Mouse (Mus musculus): ENCODE data around the gene Poln. TPM values are rescaled to one million over a fixed set of nuclear protein-coding genes. Genes with fewer than 3 reads are reported as not detected.

The Poln gene
- polyA plus RNA-seq, 1 experiment from 2014 or later = 1.2 TPM

GRCm38 (mm10) chr5:34197243-34197642 lies 28.0 kb upstream of the Poln start:
- Histone ChIP-seq H3K27ac (no peak overlapping the region), H3K9me3 (no peaks in the 10 kb centered on the region), H3K4me1 (no peaks in the 10 kb centered on the region), H3K4me3 (no peak overlapping the region), H3K9ac (no peak overlapping the region), H3K27me3 (no peaks in the 10 kb centered on the region), H3K4me2 (replicated peaks) (no peak overlapping the region), H3K36me3 (no peaks in the 10 kb centered on the region)
- 86% methylated on average over 4 of the region's 4 CpGs for WGBS
- ATAC-seq (ENCODE audit: insufficient number of reproducible peaks, insufficient read depth, low FRiP score, low TSS enrichment) = no peak

- Histone ChIP-seq H3K9me3 (no peaks in the 10 kb centered on the region), H3K4me2 (replicated peaks) (no peak overlapping the region), H3K4me1 (no peaks in the 10 kb centered on the region), H3K4me3 (no peak overlapping the region), H3K36me3 (no peaks in the 10 kb centered on the region), H3K27ac (no peak overlapping the region), H3K9ac (no peak overlapping the region), H3K27me3 (no peaks in the 10 kb centered on the region)
- ATAC-seq (ENCODE audit: insufficient number of reproducible peaks, insufficient read depth, low FRiP score, low TSS enrichment) = no peak
- 85% methylated on average over 7 of the region's 7 CpGs for WGBS
These were observed 27.2 kb upstream of the Poln start for GRCm38 (mm10) chr5:34196423-34196822.

- Histone ChIP-seq H3K4me2 (replicated peaks) (no peak overlapping the region), H3K4me1 (no peaks in the 10 kb centered on the region), H3K36me3 (no peaks in the 10 kb centered on the region), H3K27me3 (no peaks in the 10 kb centered on the region), H3K9me3 (no peaks in the 10 kb centered on the region), H3K4me3 (no peak overlapping the region), H3K27ac (no peak overlapping the region), H3K9ac (no peak overlapping the region)
- WGBS = 93% methylated on average over 12 of the region's 12 CpGs
- ATAC-seq (ENCODE audit: insufficient number of reproducible peaks, insufficient read depth, low FRiP score, low TSS enrichment) = no peak
These were observed 26.5 kb upstream of the Poln start for GRCm38 (mm10) chr5:34195786-34196185.

GRCm38 (mm10) chr5:34194975-34195662 lies 25.9 kb upstream of the Poln start:
- Histone ChIP-seq H3K36me3 (no peaks in the 10 kb centered on the region), H3K4me1 (no peaks in the 10 kb centered on the region), H3K27me3 (no peaks in the 10 kb centered on the region), H3K27ac (no peak overlapping the region), H3K4me2 (replicated peaks) (no peak overlapping the region), H3K9me3 (no peaks in the 10 kb centered on the region), H3K9ac (no peak overlapping the region), H3K4me3 (no peak overlapping the region)
- no peak for ATAC-seq (ENCODE audit: insufficient number of reproducible peaks, insufficient read depth, low FRiP score, low TSS enrichment)
- 78% methylated on average over 6 of the region's 6 CpGs for WGBS

DNA sequence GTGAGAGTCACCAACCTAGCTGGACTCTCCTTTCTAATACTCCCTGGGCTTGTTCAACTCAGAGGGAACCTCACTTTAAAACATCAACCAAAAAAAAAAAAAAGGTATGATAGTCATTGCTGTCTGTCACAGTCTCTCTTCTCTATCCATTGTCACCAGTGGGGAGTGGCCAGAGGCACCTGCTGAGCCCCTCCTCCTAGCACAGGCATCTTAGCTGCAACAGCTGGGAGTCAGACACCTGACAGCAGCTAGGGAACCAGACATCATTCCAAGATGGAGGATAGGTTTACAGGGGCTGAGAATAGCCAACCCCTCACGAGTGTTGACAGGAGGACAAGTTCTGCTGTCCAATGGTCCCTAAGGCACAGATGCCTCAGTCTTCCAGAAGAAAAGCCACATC lies 25.2 kb upstream of the Poln start:
- Histone ChIP-seq H3K9ac (no peak overlapping the region), H3K4me1 (no peaks in the 10 kb centered on the region), H3K9me3 (no peaks in the 10 kb centered on the region), H3K27ac (no peak overlapping the region), H3K4me3 (no peak overlapping the region), H3K4me2 (replicated peaks) (no peak overlapping the region), H3K27me3 (no peaks in the 10 kb centered on the region), H3K36me3 (no peaks in the 10 kb centered on the region)
- ATAC-seq (ENCODE audit: insufficient number of reproducible peaks, insufficient read depth, low FRiP score, low TSS enrichment) = no peak
- 40% methylated on average over 1 of the region's 1 CpGs for WGBS

GRCm38 (mm10) chr5:34191843-34192242 lies 22.6 kb upstream of the Poln start:
- no peaks in the 10 kb centered on the region for H3K27me3 ChIP-seq
- H3K4me3 ChIP-seq = no peak overlapping the region
- WGBS = 79% methylated on average over 4 of the region's 4 CpGs
- H3K4me1 ChIP-seq = peaks cover 10% of the 10 kb centered on the region
- H3K27ac ChIP-seq = no peak overlapping the region
- no peak overlapping the region for H3K4me2 ChIP-seq (replicated peaks)
- no peaks in the 10 kb centered on the region for H3K36me3 ChIP-seq
- no peak for ATAC-seq (ENCODE audit: insufficient number of reproducible peaks, insufficient read depth, low FRiP score, low TSS enrichment)
- no peak overlapping the region for H3K9ac ChIP-seq
- no peaks in the 10 kb centered on the region for H3K9me3 ChIP-seq

DNA sequence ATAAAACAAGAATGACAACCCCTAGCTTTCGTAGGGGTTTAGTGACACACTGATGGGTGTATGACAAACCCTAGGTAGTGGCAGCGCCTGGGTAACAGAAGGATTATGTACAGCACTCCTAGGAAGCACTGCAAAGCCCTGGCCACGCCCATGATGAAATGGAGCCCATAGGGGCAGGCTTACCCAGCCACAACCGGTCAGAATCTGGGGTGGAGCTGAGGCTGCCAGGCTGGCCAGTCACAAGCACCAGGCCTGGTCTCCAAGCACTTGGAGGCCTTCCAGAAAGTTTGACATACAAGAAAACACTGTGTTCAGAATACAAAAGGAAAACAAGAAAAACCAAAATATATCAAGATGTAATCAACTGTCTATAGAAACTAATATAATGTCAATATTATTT lies 21.8 kb upstream of the Poln start:
- H3K27ac ChIP-seq = no peak overlapping the region
- H3K9me3 ChIP-seq = no peaks in the 10 kb centered on the region
- peaks cover 16% of the 10 kb centered on the region for H3K4me1 ChIP-seq
- H3K36me3 ChIP-seq = no peaks in the 10 kb centered on the region
- WGBS = 47% methylated on average over 4 of the region's 4 CpGs
- no peak overlapping the region for H3K4me3 ChIP-seq
- H3K9ac ChIP-seq = no peak overlapping the region
- H3K27me3 ChIP-seq = no peaks in the 10 kb centered on the region
- no peak overlapping the region for H3K4me2 ChIP-seq (replicated peaks)
- no peak for ATAC-seq (ENCODE audit: insufficient number of reproducible peaks, insufficient read depth, low FRiP score, low TSS enrichment)

GRCm38 (mm10) chr5:34189521-34189920 lies 20.3 kb upstream of the Poln start:
- H3K4me1 ChIP-seq = peaks cover 31% of the 10 kb centered on the region
- no peak overlapping the region for H3K27ac ChIP-seq
- WGBS = 53% methylated on average over 1 of the region's 1 CpGs
- no peaks in the 10 kb centered on the region for H3K9me3 ChIP-seq
- no peak overlapping the region for H3K4me2 ChIP-seq (replicated peaks)
- no peak overlapping the region for H3K4me3 ChIP-seq
- H3K27me3 ChIP-seq = no peaks in the 10 kb centered on the region
- no peaks in the 10 kb centered on the region for H3K36me3 ChIP-seq
- H3K9ac ChIP-seq = no peak overlapping the region
- no peak for ATAC-seq (ENCODE audit: insufficient number of reproducible peaks, insufficient read depth, low FRiP score, low TSS enrichment)

GRCm38 (mm10) chr5:34188856-34189255 lies 19.6 kb upstream of the Poln start:
- H3K27ac ChIP-seq = no peak overlapping the region
- peaks cover 5% of the 10 kb centered on the region for H3K36me3 ChIP-seq
- H3K4me2 ChIP-seq (replicated peaks) = peak overlapping the region; percentile 62
- no peaks in the 10 kb centered on the region for H3K9me3 ChIP-seq
- WGBS = 63% methylated on average over 2 of the region's 2 CpGs
- peaks cover 34% of the 10 kb centered on the region for H3K4me1 ChIP-seq
- H3K9ac ChIP-seq = no peak overlapping the region
- H3K4me3 ChIP-seq = no peak overlapping the region; the same call in 1 of the 2 replicates
- ATAC-seq (ENCODE audit: insufficient number of reproducible peaks, insufficient read depth, low FRiP score, low TSS enrichment) = no peak
- H3K27me3 ChIP-seq = no peaks in the 10 kb centered on the region

DNA sequence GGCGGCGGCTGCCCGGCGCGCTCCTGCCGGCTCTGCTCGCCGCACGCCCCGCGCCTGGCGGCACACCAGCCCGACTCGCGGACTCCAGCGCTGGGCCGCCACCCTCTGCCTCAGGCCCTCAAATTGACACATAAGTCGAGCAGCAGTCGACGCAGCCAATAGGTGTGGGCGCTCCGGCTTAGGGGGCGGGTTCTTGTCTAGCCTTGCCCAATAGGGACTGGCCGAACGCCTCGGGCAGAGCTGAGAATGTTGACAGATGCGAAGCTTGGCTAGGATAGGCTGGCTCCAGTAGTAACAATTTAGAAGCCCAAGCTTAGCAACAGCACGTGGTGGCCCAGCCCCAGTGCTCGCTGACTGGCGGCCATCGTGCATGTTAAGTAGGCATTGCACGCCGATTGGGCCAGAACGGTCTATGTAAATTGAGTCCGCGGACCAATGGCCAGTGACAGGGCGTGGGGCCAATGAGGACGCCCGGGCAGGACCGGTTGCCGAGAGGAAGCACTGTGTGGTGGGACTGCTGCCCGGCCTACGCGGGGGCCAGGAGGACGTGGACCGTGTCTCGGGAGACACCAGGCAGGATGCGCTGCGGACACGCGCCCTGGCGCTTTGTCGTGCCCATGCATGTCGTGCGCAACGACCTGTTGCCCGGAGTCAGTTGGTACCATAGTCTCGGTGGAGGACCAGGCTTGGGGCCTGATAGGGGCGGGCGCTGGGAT lies 18.5 kb upstream of the Poln start, which contains the start of gene Mxd4:
TSS of gene Mxd4 (minus strand) at position 120 of the 716 bp plus-strand sequence.
- H3K4me1 ChIP-seq = peaks cover 43% of the 10 kb centered on the region
- ATAC-seq (ENCODE audit: insufficient number of reproducible peaks, insufficient read depth, low FRiP score, low TSS enrichment) = peak; percentile 99
- WGBS = under 1% methylated on average over 60 of the region's 60 CpGs
- H3K9ac ChIP-seq = peak within 1 kb of the TSS; percentile 81
- peak within 1 kb of the TSS; percentile 85 for H3K4me2 ChIP-seq (replicated peaks)
- H3K27me3 ChIP-seq = no peaks in the 10 kb centered on the region
- H3K36me3 ChIP-seq = peaks cover 8% of the 10 kb centered on the region
- H3K4me3 ChIP-seq = peak within 1 kb of the TSS; percentile 95
- H3K9me3 ChIP-seq = no peaks in the 10 kb centered on the region
- H3K27ac ChIP-seq = peak within 1 kb of the TSS; percentile 90

DNA sequence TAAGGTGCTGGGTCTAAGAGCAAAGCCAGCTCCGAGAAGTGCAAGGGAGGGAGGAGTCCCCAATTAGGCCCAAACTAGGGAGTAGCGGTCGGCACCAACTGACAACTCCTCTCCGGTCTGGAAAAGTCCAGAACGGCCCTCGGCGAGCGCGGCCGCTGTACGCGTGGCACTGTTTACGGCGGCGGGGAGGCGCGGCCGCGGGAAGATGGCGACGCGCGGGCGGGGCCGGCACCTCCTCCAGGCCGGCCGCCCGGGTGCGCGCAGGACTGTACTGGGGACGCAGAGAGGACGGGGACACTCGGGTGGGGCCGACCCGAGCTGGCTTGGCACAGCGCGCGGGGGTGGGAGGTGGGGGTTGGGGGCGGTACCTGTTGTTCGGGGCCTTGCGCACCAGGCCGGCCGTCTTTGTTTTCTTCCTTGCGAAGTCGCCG lies 17.7 kb upstream of the Poln start:
- WGBS = under 1% methylated on average over 44 of the region's 46 CpGs

GRCm38 (mm10) chr5:34186391-34186790 lies 17.1 kb upstream of the Poln start:
- Histone ChIP-seq H3K36me3 (peaks cover 21% of the 10 kb centered on the region), H3K27me3 (no peaks in the 10 kb centered on the region), H3K4me3 (peak overlapping the region; percentile 95), H3K9me3 (no peaks in the 10 kb centered on the region), H3K4me2 (replicated peaks) (peak overlapping the region; percentile 85), H3K27ac (peak overlapping the region; percentile 90; the same call in 1 of the 2 replicates), H3K9ac (peak overlapping the region; percentile 81), H3K4me1 (peaks cover 43% of the 10 kb centered on the region)
- WGBS = 65% methylated on average over 2 of the region's 2 CpGs
- ATAC-seq (ENCODE audit: insufficient number of reproducible peaks, insufficient read depth, low FRiP score, low TSS enrichment) = no peak

More for the DNA sequence above, 17.7 kb upstream of the Poln start:
- H3K9ac ChIP-seq = peak overlapping the region; percentile 81
- peaks cover 16% of the 10 kb centered on the region for H3K36me3 ChIP-seq
- H3K27ac ChIP-seq = peak overlapping the region; percentile 90
- peaks cover 43% of the 10 kb centered on the region for H3K4me1 ChIP-seq
- peak overlapping the region; percentile 85 for H3K4me2 ChIP-seq (replicated peaks)
- no peaks in the 10 kb centered on the region for H3K27me3 ChIP-seq
- no peaks in the 10 kb centered on the region for H3K9me3 ChIP-seq
- peak overlapping the region; percentile 95 for H3K4me3 ChIP-seq
- no peak for ATAC-seq (ENCODE audit: insufficient number of reproducible peaks, insufficient read depth, low FRiP score, low TSS enrichment)

Data from embryonic facial prominence, embryonic 12.5 days (tissue).